ENCODE assay signal across 9 mouse cellular contexts in the genomic region with DNA sequence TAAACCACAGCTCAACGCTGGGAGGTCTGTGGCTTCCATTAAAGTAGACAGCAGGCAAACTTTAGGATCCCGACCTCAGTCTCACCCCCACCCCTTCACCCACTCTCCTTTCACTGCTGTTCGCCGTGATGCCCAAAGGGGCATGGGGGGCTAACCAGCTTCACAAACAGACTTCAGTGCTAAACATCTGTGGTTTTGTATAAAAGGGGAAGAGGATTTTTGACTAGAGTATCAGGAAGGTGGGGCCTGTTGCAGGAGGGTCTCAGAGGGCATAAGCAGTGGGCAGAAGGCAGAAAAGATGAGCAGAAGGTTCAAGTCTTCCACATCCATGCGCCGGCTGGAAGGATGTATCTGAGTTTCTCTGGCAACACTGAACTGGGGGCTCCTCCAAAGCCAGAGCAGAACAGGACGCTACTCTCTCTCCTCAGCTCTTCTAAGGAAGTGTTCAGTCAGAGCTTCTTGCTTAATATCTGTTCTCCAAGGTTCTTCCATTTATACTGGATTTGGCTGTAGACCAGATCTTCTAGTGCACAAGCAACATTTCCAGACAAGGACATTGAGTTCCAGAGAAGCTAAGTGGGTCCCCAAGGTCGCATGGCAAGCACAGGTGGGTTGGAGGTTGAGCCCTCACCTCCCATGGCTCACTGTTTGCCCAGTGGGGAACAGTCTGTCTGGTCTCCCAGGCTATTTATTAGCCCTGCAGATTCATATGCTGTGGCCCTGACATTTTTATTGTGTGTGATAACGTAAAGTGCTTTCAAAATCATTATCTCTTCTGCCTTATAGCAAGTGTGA. TPM values are rescaled to one million over a fixed set of nuclear protein-coding genes. Genes with fewer than 3 reads are reported as not detected.
DNase-seq lines count a peak whose midpoint lies in the region; ATAC-seq and TF ChIP-seq lines count a peak whose summit lies in the region.
"Had no signal": no experiment of that assay in that cellular context is flagged by ENCODE, and none has a peak within 500 bp of the region (broad histone marks: within the 10 kb centered on the region; RNA-seq: fewer than 3 reads in every experiment).

No protein-coding gene starts in this region.

- peaks cover 0 to 20% of the 10 kb centered on the region in 2 experiments; a peak in 2 of 4 replicates for H3K36me3 ChIP-seq in MEL (ENCODE audit: control insufficient read depth in 1 of 2, insufficient read depth in 2 of 2, low read length in 2 of 2)
- peaks cover 9% of the 10 kb centered on the region; the same call in 1 of the 2 replicates for H3K36me3 ChIP-seq in heart, postnatal 0 days (replicated peaks; ENCODE audit: control insufficient read depth, insufficient read depth, low read length)
- H3K36me3 ChIP-seq in megakaryocyte, embryonic 14.5 days (replicated peaks; ENCODE audit: low read length) = peaks cover 47% of the 10 kb centered on the region

- no peaks in the 10 kb centered on the region for H3K9me3 ChIP-seq in MEL (replicated peaks; ENCODE audit: insufficient read depth, low read length)
- no peaks in the 10 kb centered on the region for H3K9me3 ChIP-seq in heart, postnatal 0 days (replicated peaks; ENCODE audit: control insufficient read depth, low read length)
- H3K9me3 ChIP-seq in megakaryocyte, embryonic 14.5 days = no peaks in the 10 kb centered on the region

- peak overlapping the region; percentile 97 for H3K4me2 ChIP-seq in heart, postnatal 0 days (ENCODE audit: low read depth, low read length)

- no peak for TF ChIP-seq CTCF in MEL (IDR thresholded peaks at IDR 0.05 in 2 of 3, conservative IDR thresholded peaks at IDR 0.05 in 1 of 3; ENCODE audit: control insufficient read depth in 1 of 3, insufficient read depth in 1 of 3, low read depth in 2 of 3, low read length in 3 of 3, poor library complexity in 1 of 3, severe bottlenecking in 1 of 3)
- TF ChIP-seq CTCF in heart, postnatal 0 days (IDR thresholded peaks at IDR 0.05; ENCODE audit: low read depth) = no peak

- ATAC-seq in heart, postnatal 0 days (ENCODE audit: insufficient read depth, low read depth) = no peak

- TF ChIP-seq EP300 in MEL (IDR thresholded peaks at IDR 0.05; ENCODE audit: low read depth in 1 of 2, low read length in 2 of 2) = peak in 1 of 2 experiments; percentile 23; a peak in 2 of 4 replicates
- TF ChIP-seq EP300 in heart, postnatal 0 days (IDR thresholded peaks at IDR 0.05; ENCODE audit: low read depth) = no peak

- no peak for TF ChIP-seq RAD21 in MEL (IDR thresholded peaks at IDR 0.05; ENCODE audit: low read depth, low read length)

- peaks cover 9 to 25% of the 10 kb centered on the region in 2 experiments for H3K4me1 ChIP-seq in MEL (ENCODE audit: control insufficient read depth in 1 of 2, insufficient read depth in 2 of 2, low read length in 2 of 2)
- peaks cover 31% of the 10 kb centered on the region for H3K4me1 ChIP-seq in heart, postnatal 0 days (ENCODE audit: control insufficient read depth, insufficient read depth)
- H3K4me1 ChIP-seq in megakaryocyte, embryonic 14.5 days = peaks cover 53% of the 10 kb centered on the region

- H3K9ac ChIP-seq in MEL (ENCODE audit: control insufficient read depth, low read depth, low read length, poor library complexity, severe bottlenecking) = no peak overlapping the region
- H3K9ac ChIP-seq in heart, postnatal 0 days (replicated peaks; ENCODE audit: low read depth, low read length) = 0 out of 2 replicates have a peak overlapping the region, but pooled peaks have one; percentile 30

- TF ChIP-seq POLR2A in MEL (IDR thresholded peaks at IDR 0.05; ENCODE audit: control insufficient read depth in 1 of 2, insufficient read depth in 1 of 2, low read depth in 1 of 2, low read length in 2 of 2, poor library complexity in 1 of 2) = no peak

- 48% methylated on average over 9 of the region's 9 CpGs for WGBS in heart, postnatal 0 days

- peaks cover 9% of the 10 kb centered on the region for H3K79me2 ChIP-seq in MEL (ENCODE audit: control insufficient read depth, insufficient read depth, low read length, poor library complexity)

- H3K4me3 ChIP-seq in MEL (ENCODE audit: control insufficient read depth in 1 of 2, insufficient read depth in 1 of 2, low read depth in 2 of 2, low read length in 2 of 2) = peak overlapping the region in 1 of 2 experiments; percentile 83; a peak in 1 of 4 replicates
- peak overlapping the region; percentile 68 for H3K4me3 ChIP-seq in heart, postnatal 0 days (ENCODE audit: low read depth, low read length)
- peak overlapping the region; percentile 98 for H3K4me3 ChIP-seq in megakaryocyte, embryonic 14.5 days (replicated peaks)

- DNase-seq in heart, adult 11 months = peak; percentile 91
- DNase-seq in heart, postnatal 4 days = no peak
- DNase-seq in MEL (ENCODE audit: low read depth, low spot score) = peak; percentile 56
- DNase-seq in heart, postnatal 0 days (ENCODE audit: low spot score) = no peak
- DNase-seq in layer of hippocampus, postnatal 25 days (ENCODE audit: extremely low spot score in 1 of 2, low spot score in 1 of 2) = no peak
- no peak for DNase-seq in cerebellum, postnatal 4 days (ENCODE audit: low spot score in 2 of 2)
- DNase-seq in MN1 (ENCODE audit: low spot score) = no peak
- DNase-seq: cerebellum, adult 18-20 months had no signal

- H3K27me3 ChIP-seq in MEL (ENCODE audit: control insufficient read depth in 1 of 2, insufficient read depth in 2 of 2, low read length in 2 of 2) = no peaks in the 10 kb centered on the region
- no peaks in the 10 kb centered on the region for H3K27me3 ChIP-seq in heart, postnatal 0 days (ENCODE audit: control insufficient read depth, insufficient read depth, low read length)
- no peaks in the 10 kb centered on the region for H3K27me3 ChIP-seq in megakaryocyte, embryonic 14.5 days (replicated peaks)

- H3K27ac ChIP-seq in MEL (ENCODE audit: control insufficient read depth, low read depth, low read length) = no peak overlapping the region
- no peak overlapping the region for H3K27ac ChIP-seq in heart, postnatal 0 days (ENCODE audit: low read depth)

TF ChIP-seq in MEL, 35 proteins besides CTCF, POLR2A, EP300 and RAD21:
- TF ChIP-seq TCF12 (IDR thresholded peaks at IDR 0.05; ENCODE audit: low read depth, low read length) (0 out of 2 replicates have a peak, but pooled peaks have one; percentile 19), CHD1 (IDR thresholded peaks at IDR 0.05; ENCODE audit: low read depth, low read length) (no peak), RCOR1 (IDR thresholded peaks at IDR 0.05; ENCODE audit: low read depth, low read length) (0 out of 2 replicates have a peak, but pooled peaks have one; percentile 17), BHLHE40 (IDR thresholded peaks at IDR 0.05; ENCODE audit: borderline replicate concordance, low read depth, low read length) (peak; percentile 14; the same call in 1 of the 2 replicates), GATA1 (IDR thresholded peaks at IDR 0.05; ENCODE audit: low read depth, low read length) (peak; percentile 42; the same call in 1 of the 2 replicates)

RNA-seq across cellular contexts. Expression of gene Prkce, which starts 2.8 kb away (rescaled TPM):
- 10 to 100 TPM; 33.8 to 35.5 TPM for total RNA-seq in heart, postnatal 4 days (2021)
- 3.0 and 3.6 TPM in 2 replicates for total RNA-seq in MEL (2012; rRNA removed)
- 1 to 10 TPM in 1 of 2 experiments, not detected in 1; 5.3 TPM for polyA plus RNA-seq in MEL (2012; ENCODE audit: insufficient read depth in 1 of 2, insufficient read length in 2 of 2, low read depth in 1 of 2, low replicate concordance in 2 of 2, missing spikeins in 1 of 2)
- 12.6 and 14.8 TPM in 2 replicates for total RNA-seq in heart, postnatal 0 days (2014; rRNA removed; ENCODE audit: low replicate concordance)
- 7.8 and 8.1 TPM in 2 replicates for polyA plus RNA-seq in heart, postnatal 0 days (2015; fragmentation: Nextera tagmentation; extraction: Ambion mirVana)
- polyA plus RNA-seq in megakaryocyte, embryonic 14.5 days (2012; ENCODE audit: insufficient read depth, low replicate concordance) = 3.4 and 7.3 TPM in 2 replicates
- 100 to 1,000 TPM; 388 to 432 TPM for total RNA-seq in layer of hippocampus, postnatal 25 days (2021)

RNA-seq across cellular contexts. Expression of gene Srbd1, which starts 25.4 kb away (rescaled TPM):
- 10 to 100 TPM; 19.5 to 19.9 TPM for total RNA-seq in heart, postnatal 4 days (2021)
- 14.9 and 17.4 TPM in 2 replicates for total RNA-seq in MEL (2012; rRNA removed)
- 10 to 100 TPM in 1 of 2 experiments, not detected in 1; 30.5 TPM for polyA plus RNA-seq in MEL (2012; ENCODE audit: insufficient read depth in 1 of 2, insufficient read length in 2 of 2, low read depth in 1 of 2, low replicate concordance in 2 of 2, missing spikeins in 1 of 2)
- total RNA-seq in heart, postnatal 0 days (2014; rRNA removed; ENCODE audit: low replicate concordance) = 3.7 and 4.3 TPM in 2 replicates
- 5.4 and 6.3 TPM in 2 replicates for polyA plus RNA-seq in heart, postnatal 0 days (2015; fragmentation: Nextera tagmentation; extraction: Ambion mirVana)
- polyA plus RNA-seq in megakaryocyte, embryonic 14.5 days (2012; ENCODE audit: insufficient read depth, low replicate concordance) = 5.7 and 6.6 TPM in 2 replicates
- 10 to 100 TPM; 14.4 to 15.1 TPM for total RNA-seq in layer of hippocampus, postnatal 25 days (2021)

Comparison
In these comparisons a context has a peak if more than half of its experiments do, and no peak if none do; other contexts are left out.
1. DNase-seq: peak in heart, adult 11 months (single experiment) and MEL (single experiment); none in heart, postnatal 4 days (single experiment), heart, postnatal 0 days (single experiment), layer of hippocampus, postnatal 25 days (0 of 2), cerebellum, postnatal 4 days (0 of 2) and MN1 (single experiment).
2. RNA of gene Prkce, which starts 2.8 kb away (total RNA-seq): 388 to 432 TPM in layer of hippocampus, postnatal 25 days; 33.8 to 35.5 TPM in heart, postnatal 4 days, 12.6 to 14.8 TPM in heart, postnatal 0 days and 3.0 to 3.6 TPM in MEL; every median in the first group is over 10 times any median in the second.